Mouse (Mus musculus): ENCODE results near the gene Otx2. TPM values are rescaled to one million over a fixed set of nuclear protein-coding genes. Genes with fewer than 3 reads are reported as not detected.

The Otx2 gene
- 0.04 TPM in 2 replicates for polyA plus RNA-seq (2012; rRNA removed)
- polyA plus RNA-seq (2014; fragmentation: Nextera tagmentation; extraction: Ambion mirVana) = not detected in 2 replicates

- peaks cover 7% of the 10 kb centered on the region; the same call in 1 of the 2 replicates for H3K4me1 ChIP-seq (ENCODE audit: control insufficient read depth, insufficient read depth, low read length)
- no peaks in the 10 kb centered on the region for H3K36me3 ChIP-seq (ENCODE audit: control insufficient read depth, insufficient read depth, low read length)
- H3K27ac ChIP-seq (replicated peaks; ENCODE audit: low read depth, low read length) = no peak within 1 kb of the TSS
- peak within 1 kb of the TSS; percentile 19 for H3K4me3 ChIP-seq (replicated peaks; ENCODE audit: low read length)
- no peak for ATAC-seq (ENCODE audit: low FRiP score, low read depth)
- no peak for DNase-seq (ENCODE audit: low spot score)
- WGBS = under 1% methylated on average over 27 of the region's 27 CpGs
- no peak within 1 kb of the TSS for H3K9ac ChIP-seq (ENCODE audit: low read depth, low read length, severe bottlenecking)
- H3K27me3 ChIP-seq (ENCODE audit: control insufficient read depth, insufficient read depth, low read length) = peaks cover 84% of the 10 kb centered on the region
- TF ChIP-seq POLR2A (IDR thresholded peaks at IDR 0.05; ENCODE audit: borderline replicate concordance, extremely low read depth, insufficient read depth, insufficient read length) = no peak
- peak within 1 kb of the TSS; percentile 17; the same call in 1 of the 2 replicates for H3K4me2 ChIP-seq (replicated peaks; ENCODE audit: low read depth, low read length, severe bottlenecking)
- H3K9me3 ChIP-seq (ENCODE audit: control insufficient read depth, low read length) = no peaks in the 10 kb centered on the region
Measured at GRCm38 (mm10) chr14:48673541-48673940, at the start of gene Otx2. Gene Otx2 (minus strand): TSS chr14:48673819.

- ATAC-seq (ENCODE audit: low FRiP score, low read depth) (no peak), DNase-seq (ENCODE audit: low spot score) (no peak)
- Histone ChIP-seq H3K27me3 (ENCODE audit: control insufficient read depth, insufficient read depth, low read length) (no peaks in the 10 kb centered on the region), H3K9ac (ENCODE audit: low read depth, low read length, severe bottlenecking) (no peak overlapping the region), H3K9me3 (ENCODE audit: control insufficient read depth, low read length) (no peaks in the 10 kb centered on the region), H3K4me1 (ENCODE audit: control insufficient read depth, insufficient read depth, low read length) (no peaks in the 10 kb centered on the region), H3K36me3 (ENCODE audit: control insufficient read depth, insufficient read depth, low read length) (no peaks in the 10 kb centered on the region), H3K4me2 (replicated peaks; ENCODE audit: low read depth, low read length, severe bottlenecking) (no peak overlapping the region), H3K27ac (replicated peaks; ENCODE audit: low read depth, low read length) (no peak overlapping the region), H3K4me3 (replicated peaks; ENCODE audit: low read length) (no peak overlapping the region)
- WGBS = 31% methylated on average over 4 of the region's 4 CpGs
- TF ChIP-seq POLR2A (IDR thresholded peaks at IDR 0.05; ENCODE audit: borderline replicate concordance, extremely low read depth, insufficient read depth, insufficient read length) = no peak
Measured at GRCm38 (mm10) chr14:48722763-48723162, 49.1 kb upstream of the Otx2 start.

GRCm38 (mm10) chr14:48719296-48719695 is 45.7 kb upstream of the Otx2 start:
- Histone ChIP-seq H3K36me3 (ENCODE audit: control insufficient read depth, insufficient read depth, low read length) (no peaks in the 10 kb centered on the region), H3K4me2 (replicated peaks; ENCODE audit: low read depth, low read length, severe bottlenecking) (no peak overlapping the region), H3K4me1 (ENCODE audit: control insufficient read depth, insufficient read depth, low read length) (no peaks in the 10 kb centered on the region), H3K9me3 (ENCODE audit: control insufficient read depth, low read length) (no peaks in the 10 kb centered on the region), H3K9ac (ENCODE audit: low read depth, low read length, severe bottlenecking) (no peak overlapping the region), H3K27ac (replicated peaks; ENCODE audit: low read depth, low read length) (no peak overlapping the region), H3K4me3 (replicated peaks; ENCODE audit: low read length) (no peak overlapping the region), H3K27me3 (ENCODE audit: control insufficient read depth, insufficient read depth, low read length) (no peaks in the 10 kb centered on the region)
- ATAC-seq (ENCODE audit: low FRiP score, low read depth) = no peak
- 81% methylated on average over 3 of the region's 3 CpGs for WGBS
- no peak for DNase-seq (ENCODE audit: low spot score)
- no peak for TF ChIP-seq POLR2A (IDR thresholded peaks at IDR 0.05; ENCODE audit: borderline replicate concordance, extremely low read depth, insufficient read depth, insufficient read length)

GRCm38 (mm10) chr14:48717632-48718279 is 44.1 kb upstream of the Otx2 start:
- Histone ChIP-seq H3K9ac (ENCODE audit: low read depth, low read length, severe bottlenecking) (no peak overlapping the region), H3K36me3 (ENCODE audit: control insufficient read depth, insufficient read depth, low read length) (no peaks in the 10 kb centered on the region), H3K4me2 (replicated peaks; ENCODE audit: low read depth, low read length, severe bottlenecking) (no peak overlapping the region), H3K4me3 (replicated peaks; ENCODE audit: low read length) (no peak overlapping the region), H3K9me3 (ENCODE audit: control insufficient read depth, low read length) (no peaks in the 10 kb centered on the region), H3K27ac (replicated peaks; ENCODE audit: low read depth, low read length) (no peak overlapping the region), H3K27me3 (ENCODE audit: control insufficient read depth, insufficient read depth, low read length) (no peaks in the 10 kb centered on the region), H3K4me1 (ENCODE audit: control insufficient read depth, insufficient read depth, low read length) (no peaks in the 10 kb centered on the region)
- no peak for ATAC-seq (ENCODE audit: low FRiP score, low read depth)
- 87% methylated on average over 8 of the region's 8 CpGs for WGBS
- TF ChIP-seq POLR2A (IDR thresholded peaks at IDR 0.05; ENCODE audit: borderline replicate concordance, extremely low read depth, insufficient read depth, insufficient read length) = no peak
- no peak for DNase-seq (ENCODE audit: low spot score)

- H3K4me3 ChIP-seq (replicated peaks; ENCODE audit: low read length) = no peak overlapping the region
- no peaks in the 10 kb centered on the region for H3K4me1 ChIP-seq (ENCODE audit: control insufficient read depth, insufficient read depth, low read length)
- H3K9me3 ChIP-seq (ENCODE audit: control insufficient read depth, low read length) = no peaks in the 10 kb centered on the region
- no peak for DNase-seq (ENCODE audit: low spot score)
- H3K36me3 ChIP-seq (ENCODE audit: control insufficient read depth, insufficient read depth, low read length) = no peaks in the 10 kb centered on the region
- no peak for TF ChIP-seq POLR2A (IDR thresholded peaks at IDR 0.05; ENCODE audit: borderline replicate concordance, extremely low read depth, insufficient read depth, insufficient read length)
- no peaks in the 10 kb centered on the region for H3K27me3 ChIP-seq (ENCODE audit: control insufficient read depth, insufficient read depth, low read length)
- ATAC-seq (ENCODE audit: low FRiP score, low read depth) = no peak
- no peak overlapping the region for H3K4me2 ChIP-seq (replicated peaks; ENCODE audit: low read depth, low read length, severe bottlenecking)
- 82% methylated on average over 4 of the region's 4 CpGs for whole genome bisulfite sequencing
- H3K9ac ChIP-seq (ENCODE audit: low read depth, low read length, severe bottlenecking) = no peak overlapping the region
- no peak overlapping the region for H3K27ac ChIP-seq (replicated peaks; ENCODE audit: low read depth, low read length)
Measured at GRCm38 (mm10) chr14:48716456-48716855, 42.8 kb upstream of the Otx2 start.
